Mouse (Mus musculus) embryonic fibroblast, embryonic 13.5 days (primary cell): Measurements from ENCODE around the gene Tmem86b.

Experiments
- CTCF ChIP-seq: IDR thresholded peaks from 2 replicates; pipeline ENCODE4 v1.5.1; 2011; ENCODE audit warnings: mild to moderate bottlenecking, control low read depth, low read length, moderate library complexity, borderline replicate concordance; ENCODE audit not compliant: insufficient read depth
- POLR2A ChIP-seq: IDR thresholded peaks from 2 replicates; pipeline ENCODE4 v1.6.1; 2011; ENCODE audit warnings: low read depth, mild to moderate bottlenecking, control low read depth, low read length, moderate library complexity

DNA sequence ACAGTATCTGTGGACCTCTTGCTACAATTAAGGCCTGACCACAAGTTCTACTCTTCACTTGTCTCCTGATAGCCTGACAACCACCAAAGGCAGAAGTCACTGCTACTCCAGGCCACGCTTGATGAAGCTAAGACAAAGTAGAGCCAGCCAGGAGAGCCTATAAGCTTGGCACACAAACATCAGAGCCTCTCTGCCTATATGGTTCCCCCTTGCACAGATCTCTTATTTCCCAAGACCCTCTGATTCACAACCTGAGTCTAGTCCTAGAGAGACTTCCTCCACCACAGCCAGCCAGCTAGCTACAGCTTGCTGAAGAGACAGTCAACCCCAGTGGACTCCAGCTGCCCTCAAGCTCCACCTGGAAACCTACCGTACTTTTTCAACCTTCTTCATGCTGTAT is 16.8 kb upstream of the Tmem86b start:
- TF ChIP-seq CTCF (no peak), POLR2A (no peak)
